ENCODE assay signal across 9 mouse cellular contexts in the genomic region with DNA sequence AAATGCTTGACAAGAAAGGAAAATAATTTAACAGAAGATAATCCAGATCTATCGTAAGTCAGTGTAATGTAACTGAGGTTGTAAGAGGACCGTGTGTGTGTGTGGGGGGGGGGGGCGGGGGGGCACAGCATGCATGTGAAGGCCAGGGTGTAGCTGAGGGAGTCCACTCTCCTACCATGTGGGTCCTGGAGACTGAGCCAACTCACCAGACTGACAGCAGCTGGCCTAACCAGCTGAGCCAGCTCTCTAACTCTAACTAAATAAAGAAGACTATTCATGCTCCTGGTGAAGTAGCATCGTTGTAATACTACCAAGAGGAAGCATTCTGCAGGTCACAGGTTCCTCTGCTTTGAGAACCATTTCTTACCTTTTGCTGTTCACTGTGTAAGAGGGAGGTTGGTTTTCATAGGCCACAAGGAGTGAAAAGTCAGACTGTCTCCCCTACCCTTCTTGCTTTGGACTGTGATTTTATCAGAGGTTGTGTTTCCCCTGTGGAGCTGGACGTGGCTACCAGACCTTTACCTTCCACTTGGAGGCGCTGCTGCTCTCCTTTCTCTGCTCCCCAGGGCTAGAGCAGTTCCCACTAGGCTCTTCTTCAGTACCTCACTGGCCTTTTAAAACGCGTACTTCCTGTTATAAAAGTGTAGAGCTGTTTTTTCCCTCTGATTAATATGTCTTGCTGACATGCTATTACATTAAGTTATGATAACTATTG. TPM values are rescaled to one million over a fixed set of nuclear protein-coding genes. Genes with fewer than 3 reads are reported as not detected.
DNase-seq lines count a peak whose midpoint lies in the region; ATAC-seq and TF ChIP-seq lines count a peak whose summit lies in the region.
"Had no signal": no experiment of that assay in that cellular context is flagged by ENCODE, and none has a peak within 500 bp of the region (broad histone marks: within the 10 kb centered on the region; RNA-seq: fewer than 3 reads in every experiment).

No protein-coding gene starts in this region.

- no peak overlapping the region for H3K4me2 ChIP-seq in kidney, postnatal 0 days (ENCODE audit: low read length)
- no peak overlapping the region for H3K4me2 ChIP-seq in kidney, embryonic 15.5 days
- H3K4me2 ChIP-seq: liver, embryonic 15.5 days; stomach, embryonic 15.5 days had no signal

- 74% methylated on average over 8 of the region's 8 CpGs for WGBS in kidney, postnatal 0 days
- 67% methylated on average over 8 of the region's 8 CpGs for WGBS in kidney, embryonic 15.5 days
- WGBS in small intestine, adult 2 months: 69% methylated on average over 8 of the region's 8 CpGs

- H3K9me3 ChIP-seq in kidney, postnatal 0 days (replicated peaks; ENCODE audit: low read length): no peaks in the 10 kb centered on the region
- H3K9me3 ChIP-seq in kidney, embryonic 15.5 days (replicated peaks): no peaks in the 10 kb centered on the region
- no peaks in the 10 kb centered on the region for H3K9me3 ChIP-seq in ES-Bruce4 (replicated peaks; ENCODE audit: control insufficient read depth, insufficient read depth, low read length, poor library complexity, severe bottlenecking)
- H3K9me3 ChIP-seq: liver, embryonic 15.5 days; stomach, embryonic 15.5 days had no signal

- 0 out of 2 replicates have a peak, but pooled peaks cover 8% of the 10 kb centered on the region for H3K36me3 ChIP-seq in kidney, postnatal 0 days (ENCODE audit: insufficient read depth, low read length)
- peaks cover 25% of the 10 kb centered on the region for H3K36me3 ChIP-seq in kidney, embryonic 15.5 days
- H3K36me3 ChIP-seq in ES-Bruce4 (ENCODE audit: control insufficient read depth, insufficient read depth, low read length, poor library complexity, severe bottlenecking): no peaks in the 10 kb centered on the region
- H3K36me3 ChIP-seq in small intestine, adult 2 months (ENCODE audit: control insufficient read depth, insufficient read depth, low read length): peaks cover 19% of the 10 kb centered on the region

- no peak overlapping the region for H3K4me3 ChIP-seq in kidney, postnatal 0 days (replicated peaks; ENCODE audit: low read depth, low read length)
- H3K4me3 ChIP-seq in kidney, embryonic 15.5 days (replicated peaks): no peak overlapping the region
- no peak overlapping the region for H3K4me3 ChIP-seq in ES-Bruce4 (ENCODE audit: low read depth, low read length)
- no peak overlapping the region for H3K4me3 ChIP-seq in small intestine, adult 2 months (ENCODE audit: low read depth, low read length)
- H3K4me3 ChIP-seq: liver, embryonic 15.5 days; stomach, embryonic 15.5 days had no signal

- no peaks in the 10 kb centered on the region for H3K27me3 ChIP-seq in kidney, postnatal 0 days (ENCODE audit: insufficient read depth, low read length)
- H3K27me3 ChIP-seq in kidney, embryonic 15.5 days: no peaks in the 10 kb centered on the region
- H3K27me3 ChIP-seq in ES-Bruce4 (ENCODE audit: control insufficient read depth, insufficient read depth, low read length, poor library complexity, severe bottlenecking): no peaks in the 10 kb centered on the region
- no peaks in the 10 kb centered on the region for H3K27me3 ChIP-seq in small intestine, adult 2 months (ENCODE audit: control insufficient read depth, insufficient read depth, low read length)
- H3K27me3 ChIP-seq: liver, embryonic 15.5 days; stomach, embryonic 15.5 days had no signal

- TF ChIP-seq CTCF in kidney, postnatal 0 days (IDR thresholded peaks at IDR 0.05; ENCODE audit: low read depth): peak; percentile 57
- TF ChIP-seq CTCF in ES-Bruce4 (IDR thresholded peaks at IDR 0.05; ENCODE audit: low read depth, low read length): peak; percentile 89
- peak; percentile 50; the same call in 1 of the 2 replicates for TF ChIP-seq CTCF in small intestine, adult 2 months (IDR thresholded peaks at IDR 0.05; ENCODE audit: extremely low read depth, insufficient read length, insufficient replicate concordance, low read depth, low read length)

- no peak for TF ChIP-seq POLR2A in ES-Bruce4 (IDR thresholded peaks at IDR 0.05; ENCODE audit: insufficient read depth, low read length)
- no peak for TF ChIP-seq POLR2A in small intestine, adult 2 months (IDR thresholded peaks at IDR 0.05; ENCODE audit: low read depth, low read length)

- peak; percentile 52 for DNase-seq in kidney, postnatal 0 days (ENCODE audit: low spot score)
- peak; percentile 44 for DNase-seq in A20 (ENCODE audit: low read depth, low spot score)
- DNase-seq in embryo, embryonic 11 days: peak; percentile 22
- DNase-seq in spleen, postnatal 4 days (ENCODE audit: low spot score in 2 of 2): no peak

- no peak overlapping the region for H3K27ac ChIP-seq in kidney, postnatal 0 days
- H3K27ac ChIP-seq in kidney, embryonic 15.5 days: no peak overlapping the region
- H3K27ac ChIP-seq in ES-Bruce4 (ENCODE audit: insufficient read depth, low read length): no peak overlapping the region
- H3K27ac ChIP-seq in small intestine, adult 2 months (ENCODE audit: insufficient read depth, low read depth, low read length): no peak overlapping the region
- H3K27ac ChIP-seq: liver, embryonic 15.5 days; stomach, embryonic 15.5 days had no signal

- H3K9ac ChIP-seq in kidney, postnatal 0 days (ENCODE audit: low read depth, low read length): no peak overlapping the region
- H3K9ac ChIP-seq in kidney, embryonic 15.5 days: no peak overlapping the region
- H3K9ac ChIP-seq in ES-Bruce4 (ENCODE audit: low read depth, poor library complexity, severe bottlenecking): no peak overlapping the region
- H3K9ac ChIP-seq: liver, embryonic 15.5 days; stomach, embryonic 15.5 days had no signal

- no peak for ATAC-seq in kidney, postnatal 0 days (replicated peaks; ENCODE audit: low FRiP score, low read depth)
- ATAC-seq in kidney, embryonic 15.5 days (replicated peaks; ENCODE audit: low FRiP score): no peak

- no peak for TF ChIP-seq EP300 in ES-Bruce4 (IDR thresholded peaks at IDR 0.05; ENCODE audit: insufficient read depth, low read depth, low read length)

- no peaks in the 10 kb centered on the region for H3K4me1 ChIP-seq in kidney, postnatal 0 days (replicated peaks; ENCODE audit: insufficient read depth, low read length)
- no peaks in the 10 kb centered on the region for H3K4me1 ChIP-seq in kidney, embryonic 15.5 days
- H3K4me1 ChIP-seq in ES-Bruce4 (ENCODE audit: control insufficient read depth, insufficient read depth, low read length): no peaks in the 10 kb centered on the region
- no peaks in the 10 kb centered on the region for H3K4me1 ChIP-seq in small intestine, adult 2 months (ENCODE audit: control insufficient read depth, insufficient read depth, insufficient read length, low read length)
- H3K4me1 ChIP-seq: liver, embryonic 15.5 days; stomach, embryonic 15.5 days had no signal

RNA-seq across cellular contexts. Expression of a gene that starts 28.1 kb away (rescaled TPM):
- polyA plus RNA-seq in kidney, postnatal 0 days (2015; fragmentation: Nextera tagmentation; extraction: Ambion mirVana): 0.14 and 0.41 TPM in 2 replicates
- polyA plus RNA-seq in kidney, embryonic 15.5 days (2015; fragmentation: Nextera tagmentation; extraction: Ambion mirVana): 0.04 and 0.10 TPM in 2 replicates
- polyA plus RNA-seq in ES-Bruce4 (2011; ENCODE audit: insufficient read depth, insufficient read length, low read depth, missing spikeins): 0.18 and 0.20 TPM in 2 replicates
- 0.01 and 0.06 TPM in 2 replicates for polyA plus RNA-seq in small intestine, adult 2 months (2012; rRNA removed)

Comparison
In these comparisons a context has a peak if more than half of its experiments do, and no peak if none do; other contexts are left out.
1. DNase-seq: peak in kidney, postnatal 0 days (single experiment), A20 (single experiment) and embryo, embryonic 11 days (single experiment); none in spleen, postnatal 4 days (0 of 2).
2. Peak in every context shown above with its lines, with median percentiles within 50 percentile points of each other: CTCF ChIP-seq.